In the genomic region with DNA sequence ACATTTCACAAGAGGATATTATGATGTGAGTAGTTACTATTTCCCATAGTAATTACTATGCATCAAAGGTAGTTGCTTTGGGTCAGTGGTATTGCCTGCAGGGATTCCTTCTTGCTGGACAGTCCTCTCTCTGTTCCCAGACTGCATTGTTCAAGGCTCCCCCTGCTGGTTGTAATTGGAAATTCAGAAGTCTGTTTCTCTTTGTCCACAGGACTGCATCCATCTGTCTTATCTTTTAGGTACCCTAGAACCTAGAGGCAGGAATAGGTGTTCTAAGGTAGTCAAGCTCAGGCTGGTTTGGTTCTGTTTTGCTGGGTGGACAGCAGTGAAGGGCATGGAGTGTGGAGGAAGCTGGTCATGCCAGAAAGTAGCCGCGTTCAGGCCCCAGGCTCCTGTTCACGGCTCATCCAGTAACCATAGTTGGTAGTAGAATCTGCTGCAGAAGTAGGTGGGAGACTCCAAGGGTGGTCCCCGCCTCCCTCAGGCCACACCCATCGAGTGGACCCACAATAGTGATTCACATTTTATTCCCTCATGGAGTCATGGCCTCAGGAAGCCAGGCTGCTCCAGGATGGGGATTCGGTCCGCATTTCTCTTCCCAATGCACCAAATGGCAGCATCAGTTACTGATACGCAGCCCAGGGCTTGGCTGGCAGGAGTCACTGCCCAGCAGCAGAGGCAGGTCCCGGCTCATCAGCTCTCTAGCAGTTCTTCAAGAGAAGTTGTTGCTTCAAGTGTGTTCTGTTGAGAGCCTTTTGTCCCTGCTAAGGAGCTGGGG, we compare ENCODE assay signal across 8 mouse cellular contexts. TPM values are rescaled to one million over a fixed set of nuclear protein-coding genes. Genes with fewer than 3 reads are reported as not detected.
DNase-seq lines count a peak whose midpoint lies in the region.

No protein-coding gene starts in this region.

- H3K27me3 ChIP-seq in splenic B cell, adult 2 months (ENCODE audit: control insufficient read depth, insufficient read depth, low read length, poor library complexity, severe bottlenecking) = no peaks in the 10 kb centered on the region

- no peaks in the 10 kb centered on the region for H3K36me3 ChIP-seq in splenic B cell, adult 2 months (ENCODE audit: control insufficient read depth, insufficient read depth, low read length, poor library complexity, severe bottlenecking)

- DNase-seq in layer of hippocampus, postnatal 10 days (ENCODE audit: low spot score in 2 of 2) = peak; percentile 36 to 45
- no peak for DNase-seq in layer of hippocampus, postnatal 36 days
- DNase-seq in ES-CJ7 (ENCODE audit: low read depth, low spot score) = peak; percentile 61
- DNase-seq in cerebellum, adult 11 months = peak; percentile 20
- DNase-seq in forelimb bud, embryonic 11.5 days (ENCODE audit: low read depth, low spot score) = peak; percentile 69
- DNase-seq in kidney, adult 8-10 months = peak; percentile 30 to 56
- peak; percentile 78 for DNase-seq in lung, postnatal 14 days
- DNase-seq in splenic B cell, adult 2 months (ENCODE audit: low read depth, low spot score) = peak; percentile 77

RNA-seq across cellular contexts. Expression of gene Caprin1, which starts 51.7 kb away (rescaled TPM):
- total RNA-seq in layer of hippocampus, postnatal 10 days (2021) = 100 to 1,000 TPM; 431 to 443 TPM
- 100 to 1,000 TPM; 363 to 370 TPM for total RNA-seq in layer of hippocampus, postnatal 36 days (2021)

Comparison
In these comparisons a context has a peak if more than half of its experiments do, and no peak if none do; other contexts are left out.
1. DNase-seq: peak in layer of hippocampus, postnatal 10 days (2 of 2), ES-CJ7 (single experiment), cerebellum, adult 11 months (single experiment), forelimb bud, embryonic 11.5 days (single experiment), kidney, adult 8-10 months (2 of 2), lung, postnatal 14 days (single experiment) and splenic B cell, adult 2 months (single experiment); none in layer of hippocampus, postnatal 36 days (0 of 2).